Mouse (Mus musculus): ENCODE data around the gene Foxm1.
"Not testable (repeated sequence)": the region's sequence is repeated elsewhere in the genome, so short reads cannot be mapped to it uniquely, and the experiment has no call there.

DNA sequence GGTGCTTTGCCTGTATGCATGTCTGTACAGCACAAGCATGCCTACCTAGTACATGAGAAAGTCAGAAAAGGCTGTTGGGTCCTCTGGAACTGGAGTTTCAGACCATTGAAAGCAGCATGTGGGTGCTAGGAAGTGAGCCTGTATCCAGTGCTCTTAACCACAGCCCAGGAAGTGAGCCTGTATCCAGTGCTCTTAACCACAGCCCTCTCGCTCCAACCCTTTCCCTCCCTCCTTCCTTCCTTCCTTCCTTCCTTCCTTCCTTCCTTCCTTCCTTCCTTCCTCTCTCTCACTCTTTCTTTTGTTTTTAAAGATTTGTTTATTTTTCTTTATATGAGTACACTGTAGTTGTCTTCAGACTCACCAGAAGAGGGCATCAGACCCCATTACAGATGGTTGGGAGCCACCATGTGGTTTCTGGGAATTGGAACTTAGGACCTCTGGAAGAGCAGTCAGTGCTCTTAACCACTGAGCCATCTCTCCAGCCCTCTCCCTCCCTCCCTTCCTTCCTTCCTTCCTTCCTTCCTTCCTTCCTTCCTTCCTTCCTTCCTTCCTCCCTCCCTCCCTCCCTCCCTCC, 17.9 kb downstream of the Foxm1 start:
- TF ChIP-seq POLR2A (IDR thresholded peaks at IDR 0.05; ENCODE audit: borderline replicate concordance, extremely low read depth, low read depth, low read length); CTCF (IDR thresholded peaks at IDR 0.05; ENCODE audit: insufficient read depth, low read length): not testable (repeated sequence)
